Mouse (Mus musculus) naive thymus-derived CD4-positive, alpha-beta T cell, adult 2 months (primary cell): Measurements from ENCODE around the gene Prl7d1.
"Not testable (repeated sequence)": the region's sequence is repeated elsewhere in the genome, so short reads cannot be mapped to it uniquely, and the experiment has no call there.

Source experiments
- DNase-seq: peaks from one replicate; pipeline ENCODE4 v3.0.0-alpha.2; 2011; ENCODE audit warnings: low read depth

Prl7d1 gene

GRCm38 (mm10) chr13:27716636-27717035, at the start of gene Prl7d1:
Gene Prl7d1 (minus strand): TSS chr13:27716736.
- DNase-seq = no peak

DNA sequence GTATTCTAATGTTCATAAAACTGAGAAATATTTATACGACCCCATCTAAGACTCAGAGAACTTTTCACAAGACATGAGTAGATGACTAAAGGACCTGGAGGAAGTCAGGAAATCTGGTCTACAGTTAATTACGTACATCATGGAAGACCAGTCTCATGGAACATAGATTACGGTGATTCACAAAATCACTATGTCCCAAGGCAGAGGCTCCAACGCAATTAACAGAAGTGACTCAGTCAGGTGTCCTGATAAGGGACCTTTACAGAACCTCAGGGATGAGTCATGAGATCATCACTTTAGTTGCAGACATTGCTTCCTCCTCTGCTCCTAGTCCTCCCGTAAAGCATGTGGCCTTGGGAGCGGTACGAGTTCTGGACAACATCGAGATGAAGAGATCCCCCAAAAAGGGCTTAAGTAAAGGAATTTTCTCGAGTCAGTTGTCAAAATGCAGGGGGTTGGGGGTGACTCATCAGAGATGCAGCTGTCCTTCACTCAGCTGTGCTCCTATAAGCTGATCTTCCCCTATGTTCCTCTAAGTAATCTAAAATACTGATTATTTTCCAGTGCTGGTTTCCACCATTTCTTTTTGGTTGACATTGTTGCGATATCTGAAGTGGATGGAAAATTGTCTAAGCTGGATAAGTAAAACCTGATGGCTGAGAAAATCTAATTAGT, 18.1 kb upstream of the Prl7d1 start:
- no peak for DNase-seq

DNA sequence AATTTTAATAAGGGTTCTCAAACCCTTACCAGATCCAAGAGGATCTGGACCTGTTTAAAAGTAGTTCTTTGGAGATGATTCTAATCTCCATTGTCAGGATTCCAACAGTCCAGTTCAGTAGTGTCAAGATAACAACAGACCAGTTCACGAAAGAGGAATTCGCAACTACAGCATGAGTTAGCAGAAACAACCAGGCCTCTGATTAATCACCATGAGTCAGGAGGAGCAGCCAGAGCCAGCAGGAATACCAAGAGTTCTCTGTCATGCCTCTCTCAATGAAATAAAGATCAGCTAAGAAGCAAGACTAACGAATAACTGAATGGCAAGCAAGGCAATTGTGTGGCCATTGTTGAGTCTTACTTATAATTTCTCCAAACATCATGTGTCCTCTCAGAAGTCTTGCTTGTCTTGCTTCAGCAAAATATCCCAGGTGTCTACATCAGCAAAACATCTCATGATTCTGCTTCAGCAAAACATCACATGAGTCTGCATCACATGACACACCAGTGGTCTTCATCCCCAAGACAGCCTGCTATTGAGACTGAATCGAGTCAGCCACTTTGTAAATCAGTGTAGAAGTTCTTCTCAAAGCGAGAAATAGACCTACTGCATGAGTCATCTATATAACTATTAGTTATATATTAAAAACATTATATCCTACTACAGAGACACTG, 13.9 kb upstream of the Prl7d1 start:
- DNase-seq = not testable (repeated sequence)

GRCm38 (mm10) chr13:27725057-27725456, 8.5 kb upstream of the Prl7d1 start:
- DNase-seq = not testable (repeated sequence)

GRCm38 (mm10) chr13:27706521-27706920, 10.0 kb downstream of the Prl7d1 start:
- no peak for DNase-seq

GRCm38 (mm10) chr13:27667936-27668335, 48.6 kb downstream of the Prl7d1 start, which contains the start of gene Prl7a2:
Gene Prl7a2 (minus strand): TSS chr13:27668036.
- no peak for DNase-seq

DNA sequence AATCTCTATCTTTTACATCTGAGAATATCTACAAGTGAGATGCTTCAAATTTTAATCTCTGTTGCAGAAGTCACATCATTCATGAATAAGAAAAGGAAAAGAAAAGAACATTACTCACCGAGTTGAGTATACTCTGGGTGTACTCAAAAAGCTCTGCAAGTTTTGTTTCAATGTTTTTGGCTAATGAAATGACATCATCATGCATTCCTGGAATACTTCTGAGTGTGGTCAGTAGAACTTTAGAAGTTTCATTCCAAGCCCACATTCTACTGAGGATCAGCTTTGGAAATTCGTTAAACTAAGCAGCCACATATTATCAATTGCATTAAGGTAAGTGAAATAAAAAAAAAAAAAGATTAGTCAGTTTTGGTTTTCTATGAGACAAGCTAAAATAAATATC, 55.8 kb downstream of the Prl7d1 start:
- DNase-seq = no peak
